Mouse (Mus musculus): ENCODE data around the gene Ikzf4.

Ikzf4 gene

GRCm38 (mm10) chr10:128645111-128646011 lies at the start of gene Ikzf4:
Ikzf4 (minus strand) TSS chr10:128645991.
- DNase-seq (ENCODE audit: extremely low read depth, low read depth), result no peak

- DNase-seq (ENCODE audit: extremely low read depth, low read depth), result peak; percentile 64
These were observed 49.7 kb upstream of the Ikzf4 start for GRCm38 (mm10) chr10:128695411-128695991.

DNA sequence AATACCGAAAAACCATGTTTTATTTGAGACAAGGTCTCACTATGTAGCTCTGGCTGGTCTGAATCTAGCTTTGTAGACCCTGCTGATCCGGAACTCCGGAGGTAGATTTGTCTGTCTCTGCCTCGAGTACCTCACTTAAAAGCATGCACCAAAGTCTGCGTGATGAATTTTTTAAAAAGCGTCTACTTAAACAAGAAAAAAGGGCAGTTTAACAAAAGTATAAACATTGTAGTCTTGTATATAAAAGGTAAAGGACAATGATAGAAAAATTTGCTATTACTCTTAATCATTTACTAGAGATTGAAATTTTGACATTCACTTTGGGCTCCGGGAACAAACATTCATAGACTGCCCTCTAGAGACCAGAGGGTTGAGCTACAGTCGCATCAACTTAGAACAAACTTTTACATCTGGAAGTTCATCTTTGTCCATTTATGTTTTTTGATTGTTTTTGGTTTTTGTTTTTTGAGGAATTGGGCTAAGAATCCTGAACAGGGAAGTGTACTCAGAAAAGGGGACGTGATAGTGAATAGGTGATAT lies 28.7 kb upstream of the Ikzf4 start:
- peak; percentile 53 for DNase-seq (ENCODE audit: extremely low read depth, low read depth)

- DNase-seq (ENCODE audit: extremely low read depth, low read depth), result peak; percentile 54
These were observed 28.1 kb upstream of the Ikzf4 start, which contains the start of gene Suox for GRCm38 (mm10) chr10:128673763-128674468. Suox (minus strand) TSS chr10:128674073.

- no peak for DNase-seq (ENCODE audit: extremely low read depth, low read depth)
These were observed 25.4 kb upstream of the Ikzf4 start for GRCm38 (mm10) chr10:128671148-128671547.

- no peak for DNase-seq (ENCODE audit: extremely low read depth, low read depth)
These were observed 23.2 kb upstream of the Ikzf4 start for GRCm38 (mm10) chr10:128668790-128669672.

GRCm38 (mm10) chr10:128665806-128666205 lies 20.0 kb upstream of the Ikzf4 start:
- no peak for DNase-seq (ENCODE audit: extremely low read depth, low read depth)

GRCm38 (mm10) chr10:128665307-128665706 lies 19.5 kb upstream of the Ikzf4 start:
- DNase-seq (ENCODE audit: extremely low read depth, low read depth), result no peak

GRCm38 (mm10) chr10:128664808-128665207 lies 19.0 kb upstream of the Ikzf4 start:
- DNase-seq (ENCODE audit: extremely low read depth, low read depth), result no peak

- peak; percentile 26 for DNase-seq (ENCODE audit: extremely low read depth, low read depth)
These were observed 17.8 kb upstream of the Ikzf4 start for GRCm38 (mm10) chr10:128663441-128664220.

GRCm38 (mm10) chr10:128662465-128662864 lies 16.7 kb upstream of the Ikzf4 start:
- no peak for DNase-seq (ENCODE audit: extremely low read depth, low read depth)

- no peak for DNase-seq (ENCODE audit: extremely low read depth, low read depth)
These were observed 13.7 kb upstream of the Ikzf4 start for GRCm38 (mm10) chr10:128659490-128659889.

DNA sequence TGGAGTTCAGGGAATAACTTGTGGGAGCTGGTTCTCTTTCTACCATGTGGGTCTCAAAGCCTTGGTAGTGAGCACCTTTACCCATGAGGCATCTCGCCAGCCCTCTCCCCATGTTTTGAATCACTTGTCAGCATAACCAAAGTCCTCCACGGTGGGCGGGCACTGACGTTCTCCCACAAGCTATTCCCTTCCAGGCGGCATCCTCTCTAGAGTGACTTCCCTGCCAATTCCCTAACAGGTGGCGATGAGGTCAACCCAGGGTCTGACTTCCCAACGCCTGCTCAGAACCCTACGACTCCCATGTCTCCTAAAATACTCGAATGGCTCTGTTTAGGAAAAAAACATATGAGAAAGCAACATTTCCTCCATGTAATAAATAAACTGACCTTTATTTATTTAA lies 12.1 kb upstream of the Ikzf4 start:
- DNase-seq (ENCODE audit: extremely low read depth, low read depth), result no peak

- no peak for DNase-seq (ENCODE audit: extremely low read depth, low read depth)
These were observed 10.9 kb upstream of the Ikzf4 start for GRCm38 (mm10) chr10:128656731-128657130.

GRCm38 (mm10) chr10:128655254-128655653 lies 9.5 kb upstream of the Ikzf4 start:
- peak; percentile 33 for DNase-seq (ENCODE audit: extremely low read depth, low read depth)

DNA sequence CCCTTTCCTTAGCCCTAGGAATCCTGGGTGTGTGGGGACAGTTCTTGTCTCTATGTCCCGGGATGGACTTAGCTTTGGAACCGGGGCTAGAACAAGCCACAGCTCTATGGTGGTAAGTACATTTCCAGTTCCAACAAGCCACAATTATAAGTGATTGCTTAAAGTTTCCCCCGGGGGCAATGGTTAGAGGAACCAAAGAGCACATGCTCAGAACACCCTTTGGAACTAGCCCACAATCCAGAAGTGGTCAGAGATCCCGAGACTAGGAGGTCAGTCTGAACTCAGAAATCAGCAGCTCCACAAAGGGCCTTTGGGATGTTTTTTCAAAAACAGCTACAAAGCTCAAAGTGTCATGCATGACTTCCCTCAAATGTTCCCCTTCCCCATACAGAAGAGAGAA lies 8.1 kb upstream of the Ikzf4 start:
- no peak for DNase-seq (ENCODE audit: extremely low read depth, low read depth)

GRCm38 (mm10) chr10:128646139-128647089 lies 623 bp upstream of the Ikzf4 start:
- DNase-seq (ENCODE audit: extremely low read depth, low read depth), result no peak

- no peak for DNase-seq (ENCODE audit: extremely low read depth, low read depth)
These were observed 3.0 kb downstream of the Ikzf4 start for GRCm38 (mm10) chr10:128642749-128643148.

GRCm38 (mm10) chr10:128641871-128642270 lies 3.9 kb downstream of the Ikzf4 start:
- no peak for DNase-seq (ENCODE audit: extremely low read depth, low read depth)
